Mouse (Mus musculus) stomach, postnatal 0 days (tissue): ENCODE measurements at regions not wholly inside any gene's neighbourhood (a gene's known extent, or its start where the extent isn't known, plus 50 kb on each side); places are given as distances from the start of the nearest gene placed in this dataset.

Experiments used
- CTCF ChIP-seq: IDR thresholded peaks from 2 replicates; pipeline ENCODE4 v1.5.1; 2016; ENCODE audit warnings: antibody characterized with exemption, low read depth, mild to moderate bottlenecking, moderate library complexity
- EP300 ChIP-seq: optimal IDR thresholded peaks from 2 replicates; pipeline ENCODE3; 2016; ENCODE audit warnings: antibody characterized with exemption

DNA sequence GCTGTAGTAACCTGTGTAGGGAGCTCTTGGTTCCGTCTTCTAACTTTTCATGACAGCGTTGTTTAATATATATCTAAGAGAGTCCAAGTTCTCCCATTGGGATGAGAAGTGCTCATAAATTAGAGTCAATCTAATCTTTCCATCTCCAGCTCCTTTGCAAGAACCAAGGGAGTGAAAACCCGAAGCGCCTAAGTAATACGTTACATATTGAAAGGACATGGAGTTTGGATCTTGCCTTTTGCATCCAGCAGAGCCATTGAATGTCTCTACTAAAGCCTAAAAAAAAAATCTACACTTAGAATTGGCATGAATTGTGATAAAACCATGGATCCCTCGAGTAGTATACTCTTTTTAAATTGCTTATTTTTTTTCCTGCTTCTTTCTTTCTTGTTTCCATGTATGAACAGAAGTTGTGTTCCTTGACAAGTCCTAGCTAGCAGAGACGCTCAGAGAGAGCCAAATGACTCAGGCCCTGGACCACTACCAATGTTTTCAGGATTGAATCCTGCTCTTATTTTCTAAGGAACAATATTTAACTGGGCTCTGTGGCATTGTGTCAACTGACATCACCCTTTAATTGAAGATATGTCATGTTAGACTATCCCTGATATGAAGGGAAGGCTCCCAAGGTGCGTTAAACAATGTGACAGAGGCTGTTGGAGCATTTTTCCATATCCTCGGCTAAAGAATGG is 146.8 kb upstream of the Maf start:
- TF ChIP-seq CTCF, result no peak
- no peak for TF ChIP-seq EP300
